Mouse (Mus musculus): ENCODE data around the gene Mical2. TPM values are rescaled to one million over a fixed set of nuclear protein-coding genes. Genes with fewer than 3 reads are reported as not detected.

Mical2 gene
- polyA plus RNA-seq, 1 experiment from 2014 or later, result 8.3 TPM

DNA sequence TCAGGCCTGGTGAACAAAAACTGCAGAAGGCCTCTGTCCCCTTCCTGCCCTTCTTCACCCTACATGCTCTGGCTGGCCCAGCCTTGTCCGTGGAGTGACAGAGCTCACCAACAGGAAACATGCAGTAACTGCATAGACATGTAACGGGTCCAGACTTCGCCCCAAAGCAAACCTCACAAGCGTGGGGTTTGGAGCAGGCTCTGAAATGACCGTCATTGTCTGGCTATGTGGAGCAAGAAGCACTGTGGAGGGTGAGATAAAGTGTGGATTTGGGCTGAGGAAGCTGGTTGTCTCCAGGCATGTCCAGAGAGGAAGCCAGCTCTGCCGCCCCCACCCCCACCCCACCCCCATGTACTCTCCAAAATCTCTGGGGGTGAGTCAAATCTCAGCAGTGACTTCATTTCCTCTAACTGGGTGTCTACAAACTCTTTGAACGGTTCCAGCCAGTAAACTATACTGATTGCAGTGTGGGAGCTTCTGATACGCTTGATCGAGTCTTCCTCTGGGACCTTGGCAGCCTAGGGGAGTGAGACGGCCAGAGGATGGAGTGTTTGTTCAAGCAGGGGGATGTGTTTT is 74.0 kb downstream of the Mical2 start:
- peak; percentile 91 for ATAC-seq (ENCODE audit: low FRiP score, low TSS enrichment)
- H3K9me3 ChIP-seq (ENCODE audit: low read length), result no peaks in the 10 kb centered on the region
- H3K4me3 ChIP-seq (ENCODE audit: low read length), result no peak overlapping the region
- H3K4me2 ChIP-seq (replicated peaks; ENCODE audit: low read depth, low read length), result no peak overlapping the region
- peaks cover 31% of the 10 kb centered on the region for H3K4me1 ChIP-seq (ENCODE audit: insufficient read depth, low read length)
- 0 out of 2 replicates have a peak overlapping the region, but pooled peaks have one; percentile 29 for H3K9ac ChIP-seq (replicated peaks; ENCODE audit: low read length)
- 17% methylated on average over 10 of the region's 10 CpGs for WGBS
- no peaks in the 10 kb centered on the region for H3K27me3 ChIP-seq (ENCODE audit: insufficient read depth, low read length)
- H3K36me3 ChIP-seq (ENCODE audit: insufficient read depth, low read length), result no peaks in the 10 kb centered on the region
- peak overlapping the region; percentile 85 for H3K27ac ChIP-seq (ENCODE audit: low read length)

DNA sequence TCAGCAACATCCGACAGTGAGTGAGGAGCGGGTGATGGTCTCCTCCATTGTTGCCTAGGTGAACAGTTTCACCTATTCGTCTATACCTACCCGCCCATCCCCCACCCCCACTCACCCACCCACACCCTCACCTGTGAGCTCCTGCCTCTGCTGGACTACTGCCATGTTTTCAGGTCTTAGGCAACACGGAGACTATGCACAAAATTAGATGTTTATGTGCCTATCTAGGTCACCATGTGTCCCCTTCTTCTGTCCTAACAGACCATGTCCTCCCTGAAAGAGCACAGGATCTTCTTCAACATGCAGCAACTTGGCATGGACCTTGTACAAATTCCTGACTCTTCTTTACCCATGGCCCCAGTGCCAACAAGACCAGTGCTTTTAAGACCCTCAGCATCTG is 74.5 kb downstream of the Mical2 start:
- peak; percentile 25; the same call in 1 of the 2 replicates for ATAC-seq (ENCODE audit: low FRiP score, low TSS enrichment)
- Histone ChIP-seq H3K4me3 (ENCODE audit: low read length) (no peak overlapping the region), H3K9me3 (ENCODE audit: low read length) (no peaks in the 10 kb centered on the region), H3K27me3 (ENCODE audit: insufficient read depth, low read length) (no peaks in the 10 kb centered on the region), H3K36me3 (ENCODE audit: insufficient read depth, low read length) (no peaks in the 10 kb centered on the region), H3K4me2 (replicated peaks; ENCODE audit: low read depth, low read length) (no peak overlapping the region), H3K9ac (replicated peaks; ENCODE audit: low read length) (no peak overlapping the region), H3K4me1 (ENCODE audit: insufficient read depth, low read length) (peaks cover 31% of the 10 kb centered on the region), H3K27ac (ENCODE audit: low read length) (peak overlapping the region; percentile 85)
- WGBS, result 21% methylated on average over 5 of the region's 5 CpGs

- H3K9me3 ChIP-seq (ENCODE audit: low read length), result no peaks in the 10 kb centered on the region
- H3K4me1 ChIP-seq (ENCODE audit: insufficient read depth, low read length), result peaks cover 31% of the 10 kb centered on the region
- no peak overlapping the region for H3K9ac ChIP-seq (replicated peaks; ENCODE audit: low read length)
- no peak for ATAC-seq (ENCODE audit: low FRiP score, low TSS enrichment)
- no peaks in the 10 kb centered on the region for H3K27me3 ChIP-seq (ENCODE audit: insufficient read depth, low read length)
- no peak overlapping the region for H3K4me2 ChIP-seq (replicated peaks; ENCODE audit: low read depth, low read length)
- no peak overlapping the region for H3K27ac ChIP-seq (ENCODE audit: low read length)
- no peak overlapping the region for H3K4me3 ChIP-seq (ENCODE audit: low read length)
- H3K36me3 ChIP-seq (ENCODE audit: insufficient read depth, low read length), result no peaks in the 10 kb centered on the region
Observed at GRCm38 (mm10) chr7:112301052-112301451, 75.4 kb downstream of the Mical2 start.

GRCm38 (mm10) chr7:112304382-112304781 is 78.7 kb downstream of the Mical2 start:
- Histone ChIP-seq H3K27me3 (ENCODE audit: insufficient read depth, low read length) (no peaks in the 10 kb centered on the region), H3K9ac (replicated peaks; ENCODE audit: low read length) (no peak overlapping the region), H3K27ac (ENCODE audit: low read length) (no peak overlapping the region), H3K4me2 (replicated peaks; ENCODE audit: low read depth, low read length) (no peak overlapping the region), H3K4me3 (ENCODE audit: low read length) (no peak overlapping the region), H3K4me1 (ENCODE audit: insufficient read depth, low read length) (peaks cover 13% of the 10 kb centered on the region), H3K36me3 (ENCODE audit: insufficient read depth, low read length) (no peaks in the 10 kb centered on the region), H3K9me3 (ENCODE audit: low read length) (no peaks in the 10 kb centered on the region)
- 79% methylated on average over 8 of the region's 8 CpGs for WGBS
- no peak for ATAC-seq (ENCODE audit: low FRiP score, low TSS enrichment)

DNA sequence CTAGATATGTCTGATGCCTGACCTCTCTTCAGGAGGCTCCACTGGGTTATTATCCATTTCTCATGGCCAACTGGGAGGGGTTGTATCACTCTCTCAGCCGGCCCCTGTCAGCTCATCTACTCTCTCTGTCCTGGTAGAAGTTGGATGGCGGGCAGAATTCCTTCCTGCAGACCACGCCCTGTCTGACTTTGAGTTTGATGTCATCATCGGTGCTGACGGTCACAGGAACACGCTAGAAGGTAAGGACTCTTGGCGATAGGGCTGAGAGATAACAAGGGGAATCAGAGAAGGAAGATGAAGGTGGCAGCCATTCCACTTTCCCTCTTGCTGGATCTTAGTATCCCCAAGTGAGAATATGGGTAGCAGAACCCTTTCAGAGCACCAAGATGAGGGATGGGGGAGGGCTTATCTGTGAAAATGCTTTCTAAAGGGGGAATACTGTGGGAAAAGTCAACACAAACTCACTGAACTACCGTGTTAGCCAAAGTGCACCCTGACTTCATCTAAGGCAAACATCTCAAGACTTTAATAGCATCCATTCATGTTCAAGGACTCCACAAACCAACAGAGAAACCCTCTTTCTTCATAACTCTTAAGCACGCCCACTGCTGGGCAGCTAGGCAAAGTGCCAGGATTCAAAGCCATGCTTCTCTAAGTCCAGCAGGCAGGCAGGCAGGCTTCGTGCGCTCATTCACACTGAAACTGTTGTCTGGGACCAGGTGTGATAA is 83.8 kb downstream of the Mical2 start:
- ATAC-seq (ENCODE audit: low FRiP score, low TSS enrichment), result no peak
- H3K4me2 ChIP-seq (replicated peaks; ENCODE audit: low read depth, low read length), result no peak overlapping the region
- H3K27ac ChIP-seq (ENCODE audit: low read length), result no peak overlapping the region
- 88% methylated on average over 11 of the region's 11 CpGs for WGBS
- 0 out of 2 replicates have a peak, but pooled peaks cover 3% of the 10 kb centered on the region for H3K36me3 ChIP-seq (ENCODE audit: insufficient read depth, low read length)
- no peak overlapping the region for H3K4me3 ChIP-seq (ENCODE audit: low read length)
- H3K9me3 ChIP-seq (ENCODE audit: low read length), result no peaks in the 10 kb centered on the region
- H3K27me3 ChIP-seq (ENCODE audit: insufficient read depth, low read length), result no peaks in the 10 kb centered on the region
- H3K9ac ChIP-seq (replicated peaks; ENCODE audit: low read length), result no peak overlapping the region
- H3K4me1 ChIP-seq (ENCODE audit: insufficient read depth, low read length), result no peaks in the 10 kb centered on the region; the same call in 1 of the 2 replicates

GRCm38 (mm10) chr7:112310017-112310360 is 84.3 kb downstream of the Mical2 start:
- Histone ChIP-seq H3K4me1 (ENCODE audit: insufficient read depth, low read length) (no peaks in the 10 kb centered on the region; the same call in 1 of the 2 replicates), H3K4me2 (replicated peaks; ENCODE audit: low read depth, low read length) (no peak overlapping the region), H3K4me3 (ENCODE audit: low read length) (no peak overlapping the region), H3K36me3 (ENCODE audit: insufficient read depth, low read length) (0 out of 2 replicates have a peak, but pooled peaks cover 3% of the 10 kb centered on the region), H3K27me3 (ENCODE audit: insufficient read depth, low read length) (no peaks in the 10 kb centered on the region), H3K27ac (ENCODE audit: low read length) (no peak overlapping the region), H3K9ac (replicated peaks; ENCODE audit: low read length) (no peak overlapping the region), H3K9me3 (ENCODE audit: low read length) (no peaks in the 10 kb centered on the region)
- WGBS, result 68% methylated on average over 4 of the region's 4 CpGs
- no peak for ATAC-seq (ENCODE audit: low FRiP score, low TSS enrichment)

GRCm38 (mm10) chr7:112313211-112313610 is 87.6 kb downstream of the Mical2 start:
- H3K27me3 ChIP-seq (ENCODE audit: insufficient read depth, low read length), result no peaks in the 10 kb centered on the region
- no peaks in the 10 kb centered on the region; the same call in 1 of the 2 replicates for H3K4me1 ChIP-seq (ENCODE audit: insufficient read depth, low read length)
- ATAC-seq (ENCODE audit: low FRiP score, low TSS enrichment), result no peak
- H3K9ac ChIP-seq (replicated peaks; ENCODE audit: low read length), result no peak overlapping the region
- H3K9me3 ChIP-seq (ENCODE audit: low read length), result no peaks in the 10 kb centered on the region
- no peak overlapping the region for H3K4me3 ChIP-seq (ENCODE audit: low read length)
- 50% methylated on average over 5 of the region's 5 CpGs for WGBS
- 0 out of 2 replicates have a peak, but pooled peaks cover 3% of the 10 kb centered on the region for H3K36me3 ChIP-seq (ENCODE audit: insufficient read depth, low read length)
- no peak overlapping the region for H3K27ac ChIP-seq (ENCODE audit: low read length)
- no peak overlapping the region for H3K4me2 ChIP-seq (replicated peaks; ENCODE audit: low read depth, low read length)

DNA sequence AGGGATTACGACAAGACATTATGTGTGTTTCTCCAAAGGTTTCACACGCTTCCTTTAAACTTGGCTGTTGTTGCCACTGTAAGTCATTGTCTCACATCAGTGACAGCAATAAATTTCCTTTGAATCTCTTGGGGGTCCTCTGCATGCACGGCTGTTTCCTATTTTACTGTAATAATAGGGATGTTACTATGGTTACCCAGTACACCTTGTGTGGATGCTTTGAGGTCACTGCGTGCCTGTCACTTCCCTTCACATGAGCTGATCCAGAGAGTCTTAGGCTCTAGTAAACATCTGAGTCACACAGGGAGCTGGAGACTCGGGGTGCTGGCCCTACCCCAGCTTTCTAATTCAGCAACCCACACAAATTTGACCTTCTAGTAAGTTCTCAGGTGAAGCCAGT is 88.0 kb downstream of the Mical2 start:
- H3K27ac ChIP-seq (ENCODE audit: low read length), result no peak overlapping the region
- H3K27me3 ChIP-seq (ENCODE audit: insufficient read depth, low read length), result no peaks in the 10 kb centered on the region
- H3K9ac ChIP-seq (replicated peaks; ENCODE audit: low read length), result no peak overlapping the region
- peak; percentile 55; the same call in 1 of the 2 replicates for ATAC-seq (ENCODE audit: low FRiP score, low TSS enrichment)
- 0 out of 2 replicates have a peak, but pooled peaks cover 3% of the 10 kb centered on the region for H3K36me3 ChIP-seq (ENCODE audit: insufficient read depth, low read length)
- 44% methylated on average over 5 of the region's 5 CpGs for WGBS
- no peaks in the 10 kb centered on the region for H3K9me3 ChIP-seq (ENCODE audit: low read length)
- no peak overlapping the region for H3K4me3 ChIP-seq (ENCODE audit: low read length)
- H3K4me2 ChIP-seq (replicated peaks; ENCODE audit: low read depth, low read length), result no peak overlapping the region
- no peaks in the 10 kb centered on the region; the same call in 1 of the 2 replicates for H3K4me1 ChIP-seq (ENCODE audit: insufficient read depth, low read length)

GRCm38 (mm10) chr7:112316239-112316638 is 90.6 kb downstream of the Mical2 start:
- H3K36me3 ChIP-seq (ENCODE audit: insufficient read depth, low read length), result 0 out of 2 replicates have a peak, but pooled peaks cover 3% of the 10 kb centered on the region
- 77% methylated on average over 1 of the region's 1 CpGs for WGBS

DNA sequence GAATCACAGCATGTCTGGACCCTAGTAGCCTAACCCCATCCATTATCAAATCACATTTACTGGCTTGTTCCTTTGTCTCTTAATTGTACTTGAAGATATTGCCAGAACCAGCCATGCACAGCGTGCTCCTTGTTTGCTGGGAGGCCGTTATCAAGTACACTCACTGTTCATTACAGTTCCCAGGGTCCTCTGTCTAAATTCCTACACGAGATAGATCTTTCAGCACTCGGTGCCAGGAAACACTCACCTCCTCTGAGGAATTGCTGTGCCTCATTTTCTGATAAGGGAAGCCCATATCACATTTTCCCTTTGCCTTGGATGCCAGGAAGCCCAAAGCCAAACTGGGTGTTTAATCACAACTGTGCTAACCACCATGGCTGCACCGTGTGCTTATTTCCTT is 91.8 kb downstream of the Mical2 start:
- H3K4me2 ChIP-seq (replicated peaks; ENCODE audit: low read depth, low read length), result no peak overlapping the region
- no peaks in the 10 kb centered on the region for H3K36me3 ChIP-seq (ENCODE audit: insufficient read depth, low read length)
- no peak overlapping the region for H3K9ac ChIP-seq (replicated peaks; ENCODE audit: low read length)
- H3K27ac ChIP-seq (ENCODE audit: low read length), result no peak overlapping the region
- H3K4me1 ChIP-seq (ENCODE audit: insufficient read depth, low read length), result peaks cover 7% of the 10 kb centered on the region; the same call in 1 of the 2 replicates
- H3K9me3 ChIP-seq (ENCODE audit: low read length), result no peaks in the 10 kb centered on the region
- 63% methylated on average over 5 of the region's 5 CpGs for WGBS
- H3K4me3 ChIP-seq (ENCODE audit: low read length), result no peak overlapping the region
- no peaks in the 10 kb centered on the region for H3K27me3 ChIP-seq (ENCODE audit: insufficient read depth, low read length)
- ATAC-seq (ENCODE audit: low FRiP score, low TSS enrichment), result no peak

More at GRCm38 (mm10) chr7:112316239-112316638, 90.6 kb downstream of the Mical2 start:
- Histone ChIP-seq H3K27me3 (ENCODE audit: insufficient read depth, low read length) (no peaks in the 10 kb centered on the region), H3K9me3 (ENCODE audit: low read length) (no peaks in the 10 kb centered on the region), H3K4me1 (ENCODE audit: insufficient read depth, low read length) (peaks cover 7% of the 10 kb centered on the region; the same call in 1 of the 2 replicates), H3K4me3 (ENCODE audit: low read length) (no peak overlapping the region), H3K9ac (replicated peaks; ENCODE audit: low read length) (no peak overlapping the region), H3K4me2 (replicated peaks; ENCODE audit: low read depth, low read length) (no peak overlapping the region), H3K27ac (ENCODE audit: low read length) (no peak overlapping the region)
- no peak for ATAC-seq (ENCODE audit: low FRiP score, low TSS enrichment)
